Mouse (Mus musculus) myocyte (in vitro differentiated cells): ENCODE data around the gene Frat1. TPM values are rescaled to one million over a fixed set of nuclear protein-coding genes. Genes with fewer than 3 reads are reported as not detected.

Experiments
- H3K27me3 ChIP-seq: one replicate; pipeline ENCODE4 v1.6.1; 2011; ENCODE audit not compliant: control insufficient read depth, insufficient read depth, insufficient read length
- H3K36me3 ChIP-seq: one replicate; pipeline ENCODE4 v1.6.1; 2011; ENCODE audit not compliant: control insufficient read depth, insufficient read depth
- H3K4me2 ChIP-seq: one replicate; pipeline ENCODE4 v1.6.1; 2011; ENCODE audit warnings: low read depth, control low read depth
- H3K4me3 ChIP-seq: one replicate; pipeline ENCODE4 v1.5.1; 2011; ENCODE audit warnings: mild to moderate bottlenecking, control low read depth, moderate library complexity
- H3K79me2 ChIP-seq: one replicate; pipeline ENCODE4 v1.6.1; 2011; ENCODE audit not compliant: control insufficient read depth, insufficient read depth
- H3ac ChIP-seq: one replicate; pipeline ENCODE4 v1.6.1; 2011; ENCODE audit not compliant: control insufficient read depth, insufficient read length
- CEBPB ChIP-seq: IDR thresholded peaks from 2 replicates; pipeline ENCODE4 v1.6.1; 2011; ENCODE audit warnings: mild to moderate bottlenecking, moderate library complexity; ENCODE audit not compliant: poor library complexity, insufficient read depth, severe bottlenecking
- E2F4 ChIP-seq: IDR thresholded peaks from one replicate; pipeline ENCODE4 v1.6.1; 2011; ENCODE audit warnings: mild to moderate bottlenecking, control low read depth, moderate library complexity; ENCODE audit not compliant: insufficient read depth
- MAX ChIP-seq: IDR thresholded peaks from one replicate; pipeline ENCODE4 v1.6.1; 2011; ENCODE audit warnings: low read depth, mild to moderate bottlenecking, control low read depth
- MYOD1 ChIP-seq, 3 experiments: IDR thresholded peaks; one replicate each; pipeline ENCODE4 v1.6.1; 2011; ENCODE audit warnings: control low read depth in 2 of 3, low read depth in 2 of 3, mild to moderate bottlenecking in 2 of 3, moderate library complexity in 1 of 3; ENCODE audit not compliant: insufficient read length in 2 of 3, control insufficient read depth in 1 of 3
- MYOG ChIP-seq, 3 experiments: IDR thresholded peaks; one replicate each; pipeline ENCODE4 v1.6.1; 2011; ENCODE audit warnings: control low read depth in 2 of 3, low read depth in 2 of 3, mild to moderate bottlenecking in 2 of 3; ENCODE audit not compliant: insufficient read length in 2 of 3, control insufficient read depth in 1 of 3, insufficient read depth in 1 of 3
- POLR2A ChIP-seq: IDR thresholded peaks from one replicate; pipeline ENCODE4 v1.6.1; 2011; ENCODE audit warnings: low read depth, mild to moderate bottlenecking, control low read depth, moderate library complexity; ENCODE audit not compliant: insufficient read length
- POLR2AphosphoS2 ChIP-seq: IDR thresholded peaks from one replicate; pipeline ENCODE4 v1.6.1; 2011; ENCODE audit warnings: low read depth, control low read depth; ENCODE audit not compliant: insufficient read length
- REST ChIP-seq: IDR thresholded peaks from one replicate; pipeline ENCODE4 v1.6.1; 2011; ENCODE audit warnings: mild to moderate bottlenecking, control low read depth, moderate library complexity; ENCODE audit not compliant: insufficient read depth, insufficient read length
- SRF ChIP-seq: IDR thresholded peaks from one replicate; pipeline ENCODE4 v1.6.1; 2011; ENCODE audit warnings: low read depth; ENCODE audit not compliant: control insufficient read depth, insufficient read length
- TCF12 ChIP-seq: IDR thresholded peaks from one replicate; pipeline ENCODE4 v1.6.1; 2011; ENCODE audit warnings: mild to moderate bottlenecking, control low read depth; ENCODE audit not compliant: poor library complexity, insufficient read depth, severe bottlenecking
- TCF3 ChIP-seq: IDR thresholded peaks from one replicate; pipeline ENCODE4 v1.6.1; 2011; ENCODE audit warnings: low read depth, control low read depth; ENCODE audit not compliant: insufficient read length
- USF1 ChIP-seq: IDR thresholded peaks from one replicate; pipeline ENCODE4 v1.6.1; 2011; ENCODE audit warnings: low read depth, mild to moderate bottlenecking, control low read depth, moderate library complexity
- polyA plus RNA-seq: library from polyadenylated mRNA; unstranded; fragments of >200 nt; fragmentation: generic; extraction: Trizol; gene quantifications from one replicate; pipeline ENCODE4 v1.2.1, GENCODE M21; 2012; ENCODE audit warnings: missing spikeins

Frat1 gene
- polyA plus RNA-seq, 1 experiment = 0.19 TPM

GRCm38 (mm10) chr19:41813374-41813773 is 16.4 kb upstream of the Frat1 start:
- H3K27me3 ChIP-seq = peaks cover 40% of the 10 kb centered on the region
- no peak overlapping the region for H3ac ChIP-seq
- TF ChIP-seq SRF (no peak), TCF12 (no peak), MYOD1 (IDR thresholded peaks at IDR 0.05; ENCODE audit: control insufficient read depth in 1 of 3, insufficient read length in 2 of 3, low read depth in 2 of 3) (no peak), MAX (no peak), REST (no peak), TCF3 (no peak), CEBPB (no peak), USF1 (no peak), POLR2AphosphoS2 (no peak), POLR2A (no peak), E2F4 (no peak), MYOG (IDR thresholded peaks at IDR 0.05; ENCODE audit: control insufficient read depth in 1 of 3, insufficient read depth in 1 of 3, insufficient read length in 2 of 3, low read depth in 2 of 3) (no peak)
- H3K4me2 ChIP-seq = no peak overlapping the region
- H3K4me3 ChIP-seq = no peak overlapping the region
- H3K79me2 ChIP-seq = no peaks in the 10 kb centered on the region
- H3K36me3 ChIP-seq = no peaks in the 10 kb centered on the region

- Histone ChIP-seq H3K36me3 (no peaks in the 10 kb centered on the region), H3K4me2 (no peak overlapping the region), H3ac (no peak overlapping the region), H3K79me2 (no peaks in the 10 kb centered on the region), H3K4me3 (no peak overlapping the region), H3K27me3 (peaks cover 34% of the 10 kb centered on the region)
- TF ChIP-seq POLR2AphosphoS2 (no peak), REST (no peak), TCF12 (no peak)
Observed at GRCm38 (mm10) chr19:41816410-41816809, 13.4 kb upstream of the Frat1 start.

- Histone ChIP-seq H3K4me2 (peak overlapping the region; percentile 30), H3K36me3 (no peaks in the 10 kb centered on the region), H3ac (no peak overlapping the region), H3K27me3 (peaks cover 35% of the 10 kb centered on the region), H3K4me3 (no peak overlapping the region), H3K79me2 (no peaks in the 10 kb centered on the region)
- TF ChIP-seq MYOD1 (IDR thresholded peaks at IDR 0.05; ENCODE audit: control insufficient read depth in 1 of 3, insufficient read length in 2 of 3, low read depth in 2 of 3) (no peak), POLR2AphosphoS2 (no peak), TCF3 (no peak), TCF12 (no peak), MAX (no peak)
Observed at GRCm38 (mm10) chr19:41816915-41817314, 12.9 kb upstream of the Frat1 start.

- Histone ChIP-seq H3K27me3 (peaks cover 34% of the 10 kb centered on the region), H3K4me2 (peak overlapping the region; percentile 30), H3K4me3 (no peak overlapping the region), H3K79me2 (no peaks in the 10 kb centered on the region), H3ac (no peak overlapping the region), H3K36me3 (no peaks in the 10 kb centered on the region)
- TF ChIP-seq E2F4 (no peak), POLR2A (no peak), MYOD1 (IDR thresholded peaks at IDR 0.05; ENCODE audit: control insufficient read depth in 1 of 3, insufficient read length in 2 of 3, low read depth in 2 of 3) (no peak), MAX (no peak), MYOG (IDR thresholded peaks at IDR 0.05; ENCODE audit: control insufficient read depth in 1 of 3, insufficient read depth in 1 of 3, insufficient read length in 2 of 3, low read depth in 2 of 3) (no peak)
Observed at GRCm38 (mm10) chr19:41817325-41817724, 12.4 kb upstream of the Frat1 start.

- Histone ChIP-seq H3K36me3 (no peaks in the 10 kb centered on the region), H3K4me3 (no peak overlapping the region), H3ac (no peak overlapping the region), H3K27me3 (peaks cover 33% of the 10 kb centered on the region), H3K79me2 (no peaks in the 10 kb centered on the region), H3K4me2 (no peak overlapping the region)
- no peak for TF ChIP-seq MAX
- TF ChIP-seq MYOG (IDR thresholded peaks at IDR 0.05; ENCODE audit: control insufficient read depth in 1 of 3, insufficient read depth in 1 of 3, insufficient read length in 2 of 3, low read depth in 2 of 3) = no peak
- TF ChIP-seq POLR2AphosphoS2 = no peak
- no peak for TF ChIP-seq CEBPB
- no peak for TF ChIP-seq POLR2A
- no peak for TF ChIP-seq USF1
- TF ChIP-seq TCF3 = no peak
Observed at GRCm38 (mm10) chr19:41818749-41819148, 11.0 kb upstream of the Frat1 start.

GRCm38 (mm10) chr19:41821436-41821835 is 8.3 kb upstream of the Frat1 start:
- Histone ChIP-seq H3K79me2 (no peaks in the 10 kb centered on the region), H3ac (no peak overlapping the region), H3K4me3 (no peak overlapping the region), H3K36me3 (no peaks in the 10 kb centered on the region), H3K4me2 (no peak overlapping the region), H3K27me3 (peaks cover 34% of the 10 kb centered on the region)
- no peak for TF ChIP-seq MYOD1 (IDR thresholded peaks at IDR 0.05; ENCODE audit: control insufficient read depth in 1 of 3, insufficient read length in 2 of 3, low read depth in 2 of 3)
- no peak for TF ChIP-seq REST
- no peak for TF ChIP-seq MYOG (IDR thresholded peaks at IDR 0.05; ENCODE audit: control insufficient read depth in 1 of 3, insufficient read depth in 1 of 3, insufficient read length in 2 of 3, low read depth in 2 of 3)
- TF ChIP-seq POLR2A = no peak
- TF ChIP-seq MAX = no peak
- TF ChIP-seq POLR2AphosphoS2 = no peak
- TF ChIP-seq E2F4 = no peak
- no peak for TF ChIP-seq TCF3
- TF ChIP-seq TCF12 = no peak
- no peak for TF ChIP-seq SRF
- TF ChIP-seq CEBPB = no peak
- TF ChIP-seq USF1 = no peak
